Mouse (Mus musculus): ENCODE results near the gene Ankrd27. TPM values are rescaled to one million over a fixed set of nuclear protein-coding genes. Genes with fewer than 3 reads are reported as not detected.

Ankrd27 gene
- polyA plus RNA-seq, 2 experiments, result 47.6 to 50.8 TPM

- DNase-seq (ENCODE audit: low spot score), result no peak
- H3K4me3 ChIP-seq (replicated peaks; ENCODE audit: low read length), result no peak overlapping the region
- no peak for TF ChIP-seq POLR2A (IDR thresholded peaks at IDR 0.05; ENCODE audit: borderline replicate concordance, extremely low read depth, insufficient read depth, insufficient read length)
- no peak overlapping the region for H3K4me2 ChIP-seq (replicated peaks; ENCODE audit: low read depth, low read length, severe bottlenecking)
- H3K9me3 ChIP-seq (ENCODE audit: control insufficient read depth, low read length), result no peaks in the 10 kb centered on the region
- H3K27me3 ChIP-seq (ENCODE audit: control insufficient read depth, insufficient read depth, low read length), result no peaks in the 10 kb centered on the region
- no peak for ATAC-seq (ENCODE audit: low FRiP score, low read depth)
- WGBS, result 90% methylated on average over 10 of the region's 10 CpGs
- no peak overlapping the region for H3K27ac ChIP-seq (replicated peaks; ENCODE audit: low read depth, low read length)
- H3K36me3 ChIP-seq (ENCODE audit: control insufficient read depth, insufficient read depth, low read length), result peaks cover 88% of the 10 kb centered on the region
- H3K9ac ChIP-seq (ENCODE audit: low read depth, low read length, severe bottlenecking), result no peak overlapping the region
- no peaks in the 10 kb centered on the region for H3K4me1 ChIP-seq (ENCODE audit: control insufficient read depth, insufficient read depth, low read length)
Observed at GRCm38 (mm10) chr7:35606816-35607215, 20.8 kb downstream of the Ankrd27 start.

- H3K4me2 ChIP-seq (replicated peaks; ENCODE audit: low read depth, low read length, severe bottlenecking), result no peak overlapping the region
- H3K27ac ChIP-seq (replicated peaks; ENCODE audit: low read depth, low read length), result no peak overlapping the region
- no peak overlapping the region for H3K9ac ChIP-seq (ENCODE audit: low read depth, low read length, severe bottlenecking)
- WGBS, result 70% methylated on average over 10 of the region's 10 CpGs
- H3K4me3 ChIP-seq (replicated peaks; ENCODE audit: low read length), result no peak overlapping the region
- DNase-seq (ENCODE audit: low spot score) (no peak), ATAC-seq (ENCODE audit: low FRiP score, low read depth) (no peak)
- no peaks in the 10 kb centered on the region for H3K27me3 ChIP-seq (ENCODE audit: control insufficient read depth, insufficient read depth, low read length)
- no peaks in the 10 kb centered on the region for H3K9me3 ChIP-seq (ENCODE audit: control insufficient read depth, low read length)
- no peak for TF ChIP-seq POLR2A (IDR thresholded peaks at IDR 0.05; ENCODE audit: borderline replicate concordance, extremely low read depth, insufficient read depth, insufficient read length)
- H3K4me1 ChIP-seq (ENCODE audit: control insufficient read depth, insufficient read depth, low read length), result no peaks in the 10 kb centered on the region
- peaks cover 88% of the 10 kb centered on the region for H3K36me3 ChIP-seq (ENCODE audit: control insufficient read depth, insufficient read depth, low read length)
Observed at GRCm38 (mm10) chr7:35609245-35609644, 23.2 kb downstream of the Ankrd27 start.

- H3K4me1 ChIP-seq (ENCODE audit: control insufficient read depth, insufficient read depth, low read length), result no peaks in the 10 kb centered on the region
- ATAC-seq (ENCODE audit: low FRiP score, low read depth) (no peak), DNase-seq (ENCODE audit: low spot score) (no peak)
- H3K4me2 ChIP-seq (replicated peaks; ENCODE audit: low read depth, low read length, severe bottlenecking), result no peak overlapping the region
- no peaks in the 10 kb centered on the region for H3K27me3 ChIP-seq (ENCODE audit: control insufficient read depth, insufficient read depth, low read length)
- H3K9me3 ChIP-seq (ENCODE audit: control insufficient read depth, low read length), result no peaks in the 10 kb centered on the region
- WGBS, result 84% methylated on average over 4 of the region's 4 CpGs
- H3K36me3 ChIP-seq (ENCODE audit: control insufficient read depth, insufficient read depth, low read length), result peaks cover 92% of the 10 kb centered on the region
- H3K27ac ChIP-seq (replicated peaks; ENCODE audit: low read depth, low read length), result no peak overlapping the region
- no peak for TF ChIP-seq POLR2A (IDR thresholded peaks at IDR 0.05; ENCODE audit: borderline replicate concordance, extremely low read depth, insufficient read depth, insufficient read length)
- no peak overlapping the region for H3K4me3 ChIP-seq (replicated peaks; ENCODE audit: low read length)
- H3K9ac ChIP-seq (ENCODE audit: low read depth, low read length, severe bottlenecking), result no peak overlapping the region
Observed at GRCm38 (mm10) chr7:35617513-35617912, 31.5 kb downstream of the Ankrd27 start.

- TF ChIP-seq POLR2A (IDR thresholded peaks at IDR 0.05; ENCODE audit: borderline replicate concordance, extremely low read depth, insufficient read depth, insufficient read length), result no peak
- H3K9me3 ChIP-seq (ENCODE audit: control insufficient read depth, low read length), result no peaks in the 10 kb centered on the region
- H3K27ac ChIP-seq (replicated peaks; ENCODE audit: low read depth, low read length), result no peak overlapping the region
- H3K4me1 ChIP-seq (ENCODE audit: control insufficient read depth, insufficient read depth, low read length), result no peaks in the 10 kb centered on the region
- H3K4me3 ChIP-seq (replicated peaks; ENCODE audit: low read length), result no peak overlapping the region
- H3K4me2 ChIP-seq (replicated peaks; ENCODE audit: low read depth, low read length, severe bottlenecking), result no peak overlapping the region
- 97% methylated on average over 7 of the region's 10 CpGs for WGBS
- peaks cover 86% of the 10 kb centered on the region for H3K36me3 ChIP-seq (ENCODE audit: control insufficient read depth, insufficient read depth, low read length)
- ATAC-seq (ENCODE audit: low FRiP score, low read depth) (no peak), DNase-seq (ENCODE audit: low spot score) (no peak)
- no peaks in the 10 kb centered on the region for H3K27me3 ChIP-seq (ENCODE audit: control insufficient read depth, insufficient read depth, low read length)
- H3K9ac ChIP-seq (ENCODE audit: low read depth, low read length, severe bottlenecking), result no peak overlapping the region
Observed at GRCm38 (mm10) chr7:35622626-35623025, 36.6 kb downstream of the Ankrd27 start.

GRCm38 (mm10) chr7:35626038-35626437 is 40.0 kb downstream of the Ankrd27 start:
- WGBS, result 94% methylated on average over 5 of the region's 5 CpGs
- no peak overlapping the region for H3K9ac ChIP-seq (ENCODE audit: low read depth, low read length, severe bottlenecking)

GRCm38 (mm10) chr7:35627371-35627770 is 41.3 kb downstream of the Ankrd27 start:
- TF ChIP-seq POLR2A (IDR thresholded peaks at IDR 0.05; ENCODE audit: borderline replicate concordance, extremely low read depth, insufficient read depth, insufficient read length), result no peak
- 96% methylated on average over 10 of the region's 10 CpGs for WGBS
- DNase-seq (ENCODE audit: low spot score) (no peak), ATAC-seq (ENCODE audit: low FRiP score, low read depth) (no peak)
- Histone ChIP-seq H3K4me3 (replicated peaks; ENCODE audit: low read length) (no peak overlapping the region), H3K27me3 (ENCODE audit: control insufficient read depth, insufficient read depth, low read length) (no peaks in the 10 kb centered on the region), H3K27ac (replicated peaks; ENCODE audit: low read depth, low read length) (no peak overlapping the region), H3K9me3 (ENCODE audit: control insufficient read depth, low read length) (no peaks in the 10 kb centered on the region; the same call in 1 of the 2 replicates), H3K4me1 (ENCODE audit: control insufficient read depth, insufficient read depth, low read length) (no peaks in the 10 kb centered on the region), H3K9ac (ENCODE audit: low read depth, low read length, severe bottlenecking) (no peak overlapping the region), H3K4me2 (replicated peaks; ENCODE audit: low read depth, low read length, severe bottlenecking) (no peak overlapping the region), H3K36me3 (ENCODE audit: control insufficient read depth, insufficient read depth, low read length) (peaks cover 79% of the 10 kb centered on the region)

More at GRCm38 (mm10) chr7:35626038-35626437, 40.0 kb downstream of the Ankrd27 start:
- Histone ChIP-seq H3K4me3 (replicated peaks; ENCODE audit: low read length) (no peak overlapping the region), H3K36me3 (ENCODE audit: control insufficient read depth, insufficient read depth, low read length) (peaks cover 82% of the 10 kb centered on the region), H3K4me2 (replicated peaks; ENCODE audit: low read depth, low read length, severe bottlenecking) (no peak overlapping the region), H3K9me3 (ENCODE audit: control insufficient read depth, low read length) (no peaks in the 10 kb centered on the region), H3K27me3 (ENCODE audit: control insufficient read depth, insufficient read depth, low read length) (no peaks in the 10 kb centered on the region), H3K4me1 (ENCODE audit: control insufficient read depth, insufficient read depth, low read length) (no peaks in the 10 kb centered on the region), H3K27ac (replicated peaks; ENCODE audit: low read depth, low read length) (no peak overlapping the region)
- ATAC-seq (ENCODE audit: low FRiP score, low read depth) (no peak), DNase-seq (ENCODE audit: low spot score) (no peak)
- TF ChIP-seq POLR2A (IDR thresholded peaks at IDR 0.05; ENCODE audit: borderline replicate concordance, extremely low read depth, insufficient read depth, insufficient read length), result no peak

All from limb, embryonic 14.5 days (tissue).